Mouse (Mus musculus) adrenal gland, postnatal 36 days (tissue): ENCODE results near the gene Zfp869. TPM values are rescaled to one million over a fixed set of nuclear protein-coding genes. Genes with fewer than 3 reads are reported as not detected.
"Not testable (repeated sequence)": the region's sequence is repeated elsewhere in the genome, so short reads cannot be mapped to it uniquely, and the experiment has no call there.

Experiments
- DNase-seq, 2 experiments: peaks; one replicate each; pipeline ENCODE4 v3.0.0; 2021; ENCODE audit warnings: mixed read lengths in 1 of 2
- long read RNA-seq, 2 experiments: library from polyadenylated mRNA; stranded (forward); transcript quantifications; one replicate each; pipeline ENCODE4 v2.0.0; 2021; ENCODE audit warnings: borderline sequencing depth in 2 of 2
- total RNA-seq, 2 experiments: library from RNA; stranded (reverse); gene quantifications; 2 replicates each; pipeline ENCODE4 v1.2.3; 2021

Zfp869 gene
- total RNA-seq, result 10 to 100 TPM; 22.1 to 22.7 TPM
- long read RNA-seq, experiment 1, partial matches to known transcripts, result 0 of 15 reads
- long read RNA-seq, experiment 1, other reads (novel, unspliced or antisense), result 12 of 15 reads
- long read RNA-seq, experiment 2, partial matches to known transcripts, result 0 of 7 reads
- long read RNA-seq, experiment 2, other reads (novel, unspliced or antisense), result 7 of 7 reads

DNA sequence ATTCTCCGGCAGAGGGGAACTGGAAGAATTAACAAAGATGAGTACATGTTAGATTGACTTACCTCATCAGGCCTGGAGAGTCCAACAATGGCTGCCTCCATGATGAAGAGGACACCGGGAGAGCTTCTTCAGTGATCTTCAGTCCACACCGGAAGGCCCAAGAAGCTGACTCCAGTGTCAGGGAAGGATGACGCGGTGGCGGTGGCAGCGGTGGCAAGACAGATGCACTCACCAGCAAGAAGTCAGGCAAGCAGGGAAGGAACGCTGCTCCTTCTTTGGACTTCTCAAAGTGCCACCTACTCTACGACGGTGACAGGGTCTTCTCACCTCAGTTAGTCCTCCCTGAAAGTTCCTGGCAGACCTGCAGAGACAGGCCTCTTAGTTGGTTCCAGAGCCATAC, at the start of gene Zfp869:
Zfp869 (minus strand) TSS at position 101 of the 400 bp plus-strand sequence.
- DNase-seq, result not testable (repeated sequence)

DNA sequence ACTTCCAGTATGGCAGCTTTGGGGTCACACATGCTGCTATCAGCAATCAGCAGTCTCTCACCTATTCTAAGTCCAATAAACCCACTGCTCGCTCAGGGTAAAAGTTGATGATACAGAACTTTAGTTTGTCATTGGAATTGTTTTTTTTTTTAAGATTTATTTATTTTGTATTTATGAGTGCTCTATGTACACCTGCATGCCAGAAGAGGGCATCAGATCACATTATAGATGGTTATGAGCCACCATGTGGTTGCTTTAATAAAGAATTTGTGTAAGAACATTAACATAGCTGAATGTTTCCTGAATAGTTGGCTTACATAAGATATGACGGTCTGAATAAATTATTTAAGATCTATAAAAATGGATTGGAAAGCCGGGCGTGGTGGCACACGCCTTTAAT, 47.8 kb upstream of the Zfp869 start:
- no peak for DNase-seq

DNA sequence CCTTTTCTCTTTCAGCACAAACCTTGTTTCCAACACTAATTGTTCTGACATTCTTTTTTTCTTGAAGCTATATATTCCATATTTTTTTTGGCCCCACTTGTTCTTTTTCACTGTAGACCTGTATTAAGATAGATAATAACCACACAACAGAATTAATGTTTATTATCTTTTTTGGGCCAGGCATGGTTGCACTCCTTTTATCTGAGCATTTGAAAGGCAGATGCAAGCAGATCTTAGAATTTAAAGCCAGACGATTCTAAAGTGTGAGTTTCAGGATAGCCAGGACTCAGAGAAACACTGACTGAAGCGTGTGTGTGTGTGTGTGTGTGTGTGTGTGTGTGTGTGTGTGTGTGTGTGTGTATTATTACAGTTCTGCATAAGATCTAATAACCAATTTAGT, 41.9 kb upstream of the Zfp869 start:
- DNase-seq, result no peak

DNA sequence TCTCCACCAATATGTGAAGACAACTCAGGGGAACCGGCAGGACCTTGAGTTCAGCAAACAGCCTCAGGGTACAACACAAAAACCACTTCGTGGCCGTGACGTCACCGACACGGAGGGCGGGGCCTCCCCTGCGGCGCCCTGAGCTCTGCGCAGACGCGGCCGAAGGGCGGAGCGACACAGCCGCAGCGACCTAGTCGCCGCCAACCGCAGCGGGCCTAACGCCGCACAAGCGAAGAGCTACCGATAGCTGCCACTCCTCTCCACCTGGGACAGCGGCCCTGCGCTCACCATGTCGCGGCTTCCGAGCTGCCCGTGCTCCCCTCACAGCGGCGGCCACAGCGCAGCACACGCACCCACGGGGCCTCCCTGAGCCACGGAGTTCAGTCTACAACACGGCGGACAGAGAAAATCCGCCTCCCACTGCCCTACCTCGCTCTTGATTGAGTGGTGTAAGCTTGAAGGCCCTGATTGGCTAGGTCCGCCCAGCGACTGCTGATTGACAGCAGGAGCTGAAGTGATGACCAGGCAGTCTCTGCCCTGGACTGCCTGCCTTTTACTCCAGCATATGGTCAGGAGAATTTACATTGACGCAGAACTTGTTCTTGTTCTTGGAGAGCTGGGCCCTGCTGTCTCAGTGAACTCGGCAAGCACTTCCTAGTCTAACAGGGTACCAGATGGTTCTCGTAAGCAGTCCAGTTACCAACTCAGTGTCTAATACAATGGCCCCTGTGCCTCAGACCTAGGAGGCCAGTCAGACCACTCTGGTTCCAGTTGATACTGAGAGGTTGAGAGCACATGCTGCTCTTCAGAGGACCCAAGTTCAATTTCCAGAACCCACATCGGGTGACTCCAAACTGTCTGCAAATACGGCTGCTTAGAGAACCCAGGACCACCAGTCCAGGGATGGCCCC, 39.3 kb upstream of the Zfp869 start, which contains the start of gene Zfp963:
Zfp963 (minus strand) TSS at position 427 of the 911 bp plus-strand sequence.
- peak; percentile 96 to 98 for DNase-seq

DNA sequence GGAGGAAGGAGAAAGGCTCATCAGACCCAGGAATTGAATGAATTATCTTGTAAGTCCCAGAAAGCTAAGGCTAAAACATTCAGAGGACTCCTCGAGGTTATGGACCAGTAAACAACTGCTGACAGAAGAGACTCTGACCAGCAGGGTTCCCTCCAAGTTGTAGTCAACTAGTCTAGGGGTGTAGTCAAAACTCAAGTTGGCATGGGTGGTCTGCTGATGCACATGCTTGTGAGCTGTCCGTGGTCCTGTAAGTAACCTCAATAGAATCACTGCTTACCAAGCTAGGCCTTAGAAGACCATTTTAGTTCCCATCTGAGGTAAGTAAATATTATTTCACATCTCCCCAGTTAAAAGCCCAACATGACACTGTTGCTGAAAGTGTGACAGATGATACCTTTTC, 30.7 kb upstream of the Zfp869 start:
- DNase-seq, result no peak

DNA sequence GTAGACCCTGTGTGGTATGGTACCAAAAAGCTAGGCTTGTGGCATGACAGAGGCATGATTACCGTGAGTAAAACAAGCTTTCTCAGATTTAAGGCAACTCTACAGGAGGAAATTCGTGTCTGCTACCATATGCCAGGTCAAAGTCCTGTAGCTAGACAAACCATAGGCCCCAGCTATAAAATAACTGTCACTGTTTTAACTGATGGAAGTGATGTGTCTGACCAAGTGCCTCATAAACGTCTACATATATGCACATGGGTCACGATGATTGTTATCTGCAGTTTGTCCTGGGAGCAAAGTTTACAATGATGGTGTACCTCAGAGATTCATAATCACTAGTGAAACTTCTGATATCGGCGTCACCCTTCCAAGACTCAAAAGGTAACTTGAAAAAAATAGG, 30.2 kb upstream of the Zfp869 start:
- no peak for DNase-seq

DNA sequence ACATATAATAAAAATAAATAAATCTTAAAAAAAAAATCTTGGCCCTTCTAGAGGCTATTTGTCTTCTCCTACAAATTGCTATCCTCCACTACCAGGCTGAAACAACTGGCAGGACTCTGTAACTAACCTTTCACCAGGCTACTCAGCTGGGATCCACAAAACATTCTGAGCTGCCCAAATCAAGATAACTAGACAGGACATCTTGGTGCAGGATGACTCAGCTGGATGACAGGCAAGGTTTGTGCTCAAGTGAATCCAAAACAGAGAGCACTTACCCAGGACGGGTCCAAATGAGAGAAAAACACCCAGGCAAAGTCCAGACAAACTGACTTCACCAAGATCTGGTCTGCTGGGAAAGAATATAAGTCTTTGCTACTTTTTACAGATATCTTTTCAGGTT, 25.0 kb upstream of the Zfp869 start:
- DNase-seq, result peak; percentile 6 to 26

DNA sequence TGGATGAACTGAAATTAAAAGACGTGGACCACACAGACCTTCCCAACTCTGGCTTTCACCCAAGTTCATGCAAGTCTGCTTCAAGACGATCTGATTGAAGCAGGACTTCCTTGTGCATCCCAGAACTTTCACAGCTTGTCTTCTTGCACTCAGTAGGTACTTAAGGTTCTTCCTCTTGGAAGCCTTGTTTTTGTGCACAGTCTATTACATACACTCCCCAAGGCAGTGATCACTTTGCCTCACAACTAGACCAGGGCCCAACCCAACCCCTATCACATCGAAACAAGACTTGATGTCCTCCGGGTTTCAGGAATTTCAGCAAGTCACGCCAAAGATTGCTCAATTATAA, 6.7 kb upstream of the Zfp869 start:
- no peak for DNase-seq

DNA sequence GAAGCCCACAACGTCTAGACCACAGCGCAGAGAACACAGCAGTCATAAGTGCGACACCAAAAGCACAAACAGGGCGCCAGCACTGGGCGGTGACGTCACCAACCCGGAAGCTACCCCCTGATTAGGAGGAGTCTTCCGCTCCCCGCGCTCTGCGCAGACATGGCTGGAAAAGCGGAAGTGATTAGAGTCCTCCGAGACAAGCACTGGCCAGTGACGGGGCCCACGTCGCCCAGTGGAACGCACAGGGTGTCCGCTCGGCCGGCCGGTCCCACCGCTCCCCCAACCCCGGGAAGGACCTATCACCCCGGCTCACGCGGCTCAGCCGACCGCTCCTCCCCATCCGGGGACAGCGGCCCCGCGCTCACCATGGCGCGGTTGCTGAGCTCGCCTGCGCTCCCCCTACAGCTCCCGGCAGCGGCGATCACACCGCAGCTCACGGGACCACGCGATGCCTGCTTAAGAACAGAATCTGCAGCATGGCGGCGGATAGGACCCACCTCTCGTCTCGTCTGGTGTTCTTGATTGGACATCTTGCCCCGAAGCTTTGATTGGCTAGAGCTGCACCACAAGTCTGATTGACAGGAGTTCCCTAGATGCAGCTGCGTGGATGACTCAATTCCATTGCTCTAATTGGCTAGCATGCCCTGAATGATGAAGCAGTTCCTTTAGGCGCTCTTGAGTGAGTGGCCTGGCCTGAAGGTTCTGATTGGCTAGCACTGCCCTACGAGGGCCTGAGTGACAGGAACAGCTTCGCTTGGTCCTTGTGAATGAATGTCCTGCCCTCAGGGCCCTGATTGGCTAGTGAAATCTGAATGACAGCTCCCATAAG, 6.1 kb upstream of the Zfp869 start:
- peak; percentile 95 for DNase-seq

DNA sequence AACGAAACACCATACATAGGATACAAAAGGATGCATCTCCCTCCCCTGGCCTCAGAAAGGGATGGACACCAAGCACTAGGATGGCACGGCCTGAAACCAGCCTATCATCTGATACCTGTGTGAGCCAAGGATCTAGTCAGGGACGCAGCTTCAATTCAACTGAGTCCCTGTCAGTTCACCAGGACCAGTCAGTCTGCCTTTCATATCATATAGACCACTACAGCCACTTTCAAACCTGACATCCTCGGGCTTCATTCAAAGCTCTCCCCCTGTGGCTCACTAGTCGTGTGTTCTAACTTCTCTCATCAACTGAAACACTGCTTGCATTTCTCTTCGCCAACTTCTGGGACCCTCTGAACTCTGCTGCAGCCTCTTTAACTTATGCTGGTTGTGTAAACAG, 4.8 kb upstream of the Zfp869 start:
- no peak for DNase-seq

DNA sequence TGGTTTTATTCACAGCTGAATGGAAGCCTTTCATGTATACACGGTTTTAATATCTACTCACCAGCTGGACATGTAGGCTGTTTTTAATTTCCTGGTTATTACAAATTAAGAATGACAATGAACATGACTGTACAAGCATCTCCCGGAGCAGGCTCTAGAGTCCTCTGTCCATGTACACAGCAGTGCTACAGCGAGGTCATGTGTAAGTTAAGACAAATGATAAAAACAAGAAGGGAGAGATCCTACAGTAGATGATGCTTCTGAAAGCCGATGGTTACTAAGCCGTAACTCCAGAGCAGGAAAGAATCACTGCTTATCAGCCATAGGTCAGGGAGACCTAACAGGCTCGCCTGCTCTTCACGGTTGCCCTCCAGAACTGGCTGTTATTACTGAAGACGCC, 3.0 kb upstream of the Zfp869 start:
- no peak for DNase-seq

DNA sequence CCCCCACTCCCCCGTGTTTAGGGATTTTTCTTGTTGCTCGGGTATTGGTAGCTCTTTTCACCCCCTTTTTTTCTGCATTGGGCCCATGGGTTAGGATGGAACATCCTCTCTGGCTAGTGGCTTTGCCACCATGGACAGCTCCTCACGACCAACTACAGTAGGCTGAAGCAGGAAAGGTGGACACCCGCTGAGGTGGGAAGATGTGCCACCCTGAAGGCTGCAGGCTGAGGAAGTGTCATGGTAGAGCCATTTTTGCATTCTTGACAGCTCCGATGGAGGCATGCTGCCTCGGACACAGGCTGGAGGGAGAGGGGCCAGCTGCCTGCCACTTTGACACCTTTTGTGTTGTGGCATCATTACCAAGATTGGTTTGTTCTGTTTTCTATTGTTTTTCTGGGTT, 8.7 kb downstream of the Zfp869 start:
- DNase-seq, result no peak

DNA sequence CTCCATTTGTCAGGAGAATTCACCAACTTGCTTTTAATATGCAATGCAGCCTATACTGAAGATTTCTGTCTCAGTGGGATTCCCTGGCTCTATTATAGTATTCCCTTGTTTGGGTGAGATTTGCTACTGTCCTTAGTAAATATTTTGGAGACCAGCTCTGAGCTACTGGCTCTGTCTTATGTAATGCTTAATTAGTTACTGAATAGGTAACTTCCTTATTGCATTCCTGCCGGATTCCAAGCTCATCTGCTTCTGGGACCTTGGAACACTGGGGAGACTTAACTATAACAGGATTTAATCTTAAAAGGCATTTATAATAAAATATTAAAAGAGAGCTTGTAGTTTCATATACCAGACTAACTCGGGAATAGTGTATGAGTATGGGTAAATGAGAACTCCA, 45.5 kb downstream of the Zfp869 start:
- not testable (repeated sequence) for DNase-seq

DNA sequence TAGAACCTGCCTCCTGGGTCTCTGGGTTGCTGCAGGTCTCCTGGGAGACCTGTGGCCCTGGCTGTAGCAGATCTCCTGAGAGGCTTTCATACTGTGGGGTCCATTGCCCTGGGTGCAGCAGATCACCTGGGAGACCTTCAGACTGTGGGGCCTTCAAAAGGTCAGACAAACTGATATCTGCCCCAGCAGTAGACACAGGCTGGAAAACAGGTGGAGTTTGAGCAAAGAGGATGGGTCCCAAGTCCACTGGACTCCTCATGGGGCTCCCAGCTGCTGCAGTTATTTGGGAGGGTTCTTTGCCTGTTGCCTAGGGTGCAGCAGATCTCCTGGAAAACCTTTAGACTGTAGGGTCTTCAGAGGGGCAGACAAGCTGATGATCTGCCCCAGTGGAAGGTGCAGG, 49.2 kb downstream of the Zfp869 start:
- no peak for DNase-seq

Other genes starting within 250 kb of the Zfp869 start
- gene Gm7697, start 187.7 kb downstream of the Zfp869 start, total RNA-seq, result not detected
- gene Zfp868, start 85.2 kb downstream of the Zfp869 start, total RNA-seq, result 10 to 100 TPM; 12.3 to 14.9 TPM
- gene Zfp964, start 56.2 kb downstream of the Zfp869 start, total RNA-seq, result 1 to 10 TPM; 2.8 TPM
- gene Zfp963, start 39.2 kb upstream of the Zfp869 start, total RNA-seq, result 1 to 10 TPM; 3.5 to 5.1 TPM
- 1 to 10 TPM; 2.8 to 3.1 TPM for gene Gm20422, start 64.2 kb upstream of the Zfp869 start, total RNA-seq
- gene Atp13a1, start 80.4 kb upstream of the Zfp869 start, total RNA-seq, result 10 to 100 TPM; 40.9 to 42.3 TPM
- gene Zfp866, start 80.5 kb upstream of the Zfp869 start, total RNA-seq, result 10 to 100 TPM; 21.2 to 21.3 TPM
- gene Gmip, start 98.0 kb upstream of the Zfp869 start, total RNA-seq, result 10 to 100 TPM; 10.1 to 10.5 TPM
- gene Lpar2, start 111.7 kb upstream of the Zfp869 start, total RNA-seq, result 1 to 10 TPM; 1.4 to 1.7 TPM
- gene Pbx4, start 121.8 kb upstream of the Zfp869 start, total RNA-seq, result 1 to 10 TPM; 1.1 to 1.8 TPM
- gene Cilp2, start 177.0 kb upstream of the Zfp869 start, total RNA-seq, result under 1 TPM in 1 of 2 experiments, not detected in 1; 0.10 TPM
- gene Tssk6, start 191.5 kb upstream of the Zfp869 start, total RNA-seq, result under 1 TPM; 0.53 to 0.56 TPM
- 100 to 1,000 TPM; 166 to 176 TPM for gene Ndufa13, start 191.8 kb upstream of the Zfp869 start, total RNA-seq
- 1 to 10 TPM; 1.9 to 2.7 TPM for gene Yjefn3, start 192.0 kb upstream of the Zfp869 start, total RNA-seq